Mouse (Mus musculus) intestine, postnatal 0 days (tissue): ENCODE measurements around the gene Spink8. TPM values are rescaled to one million over a fixed set of nuclear protein-coding genes. Genes with fewer than 3 reads are reported as not detected.

Source experiments
- ATAC-seq: fragments of 200-750 bp; cut with Nextera tagmentation; 2 replicates; pipeline ENCODE4 v1.8.0; 2017; ENCODE audit warnings: mild to moderate bottlenecking, moderate TSS enrichment, moderate library complexity
- H3K27ac ChIP-seq: fragments of 300-500 bp; sonication (generic); 2 replicates; pipeline ENCODE4 v1.5.1; 2014; ENCODE audit warnings: mild to moderate bottlenecking, low read depth, low read length, moderate library complexity
- H3K27me3 ChIP-seq: fragments of 300-500 bp; sonication (generic); replicated peaks from 2 replicates; pipeline ENCODE4 v1.6.1; 2014; ENCODE audit warnings: low read length, mixed read lengths; ENCODE audit not compliant: control insufficient read depth, insufficient read depth
- H3K36me3 ChIP-seq: fragments of 300-500 bp; sonication (generic); 2 replicates; pipeline ENCODE4 v1.6.1; 2014; ENCODE audit warnings: mild to moderate bottlenecking, moderate library complexity; ENCODE audit not compliant: control insufficient read depth, insufficient read depth
- H3K4me1 ChIP-seq: fragments of 300-500 bp; sonication (generic); replicated peaks from 2 replicates; pipeline ENCODE4 v1.6.1; 2014; ENCODE audit warnings: antibody characterized with exemption, low read length, mixed read lengths; ENCODE audit not compliant: control insufficient read depth, insufficient read depth
- H3K4me2 ChIP-seq: fragments of 300-500 bp; sonication (generic); replicated peaks from 2 replicates; pipeline ENCODE4 v1.6.1; 2014; ENCODE audit warnings: low read depth, mild to moderate bottlenecking, moderate library complexity
- H3K4me3 ChIP-seq: fragments of 300-500 bp; sonication (generic); 2 replicates; pipeline ENCODE4 v1.5.1; 2014; ENCODE audit warnings: low read depth, low read length
- H3K9ac ChIP-seq: fragments of 300-500 bp; sonication (generic); 2 replicates; pipeline ENCODE4 v1.6.1; 2014; ENCODE audit warnings: mild to moderate bottlenecking, low read depth, low read length
- H3K9me3 ChIP-seq: fragments of 300-500 bp; sonication (generic); 2 replicates; pipeline ENCODE4 v1.6.1; 2016; ENCODE audit warnings: mixed run types; ENCODE audit not compliant: control insufficient read depth
- CTCF ChIP-seq: sonication (generic); IDR thresholded peaks from 2 replicates; pipeline ENCODE4 v1.5.1; 2016; ENCODE audit warnings: low read depth, mild to moderate bottlenecking, control low read depth, antibody characterized with exemption, moderate library complexity
- WGBS: fragments of 180-500 bp; shearing (Covaris S2); extraction: QIAGEN DNeasy Blood & Tissue Kit; methylation state at CpG from one replicate; pipeline ENCODE4 v1.1.7; 2014; 5-methylcytosine and 5-hydroxymethylcytosine counted together
- polyA plus RNA-seq: library from polyadenylated mRNA; unstranded; fragments of >200 nt; fragmentation: Nextera tagmentation; extraction: Ambion mirVana; gene quantifications from 2 replicates; pipeline ENCODE4 v1.2.1, GENCODE M21; 2015

The Spink8 gene
- polyA plus RNA-seq, 1 experiment from 2014 or later = 3.0 TPM

DNA sequence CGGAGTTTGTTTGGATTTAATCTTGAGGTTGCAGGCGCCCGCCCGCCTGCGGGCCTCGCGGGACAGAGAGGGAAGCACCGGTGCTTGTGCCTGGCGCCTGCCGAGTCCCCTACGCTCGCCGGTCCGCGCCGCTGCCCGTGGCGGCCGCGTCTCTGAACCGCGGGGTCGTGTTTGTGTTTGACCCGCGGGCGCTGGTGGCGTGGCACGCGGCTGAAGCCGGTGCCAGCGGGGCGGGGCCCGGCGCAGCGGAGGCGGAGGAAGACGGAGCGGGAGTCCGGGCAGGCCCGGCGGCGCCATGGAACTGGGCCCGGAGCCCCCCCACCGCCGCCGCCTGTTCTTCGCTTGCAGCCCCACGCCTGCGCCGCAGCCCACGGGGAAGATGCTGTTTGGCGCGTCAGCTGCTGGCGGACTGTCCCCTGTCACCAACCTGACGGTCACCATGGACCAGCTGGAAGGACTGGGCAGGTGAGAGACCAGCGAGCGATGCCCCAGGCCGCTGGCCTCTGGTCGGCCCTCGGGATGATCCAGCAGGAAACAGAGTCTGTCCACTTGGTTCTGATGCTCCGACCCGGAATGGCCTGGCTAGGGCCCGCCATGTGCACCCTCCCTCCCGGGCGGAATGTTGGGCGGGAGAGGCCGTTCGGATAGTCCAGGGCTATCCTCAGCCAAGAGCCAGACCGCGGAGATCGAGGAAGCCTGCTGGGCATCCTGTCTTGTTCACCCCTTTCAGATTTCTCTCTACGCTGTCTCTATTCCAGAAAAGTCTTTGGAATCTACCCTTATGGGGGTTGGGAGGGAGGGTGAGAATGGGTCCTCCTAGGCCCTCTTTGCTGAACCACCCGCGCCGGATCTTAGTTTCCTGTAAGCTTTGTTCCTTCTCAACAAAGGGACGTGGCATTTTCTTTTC, 63.9 kb downstream of the Spink8 start:
- WGBS = under 1% methylated on average over 75 of the region's 76 CpGs

More for the DNA sequence above, 63.9 kb downstream of the Spink8 start:
- Histone ChIP-seq H3K36me3 (peaks cover 13% of the 10 kb centered on the region), H3K4me2 (peak overlapping the region; percentile 78), H3K9me3 (no peaks in the 10 kb centered on the region), H3K27ac (peak overlapping the region; percentile 92), H3K4me3 (peak overlapping the region; percentile 87), H3K9ac (peak overlapping the region; percentile 78), H3K27me3 (no peaks in the 10 kb centered on the region), H3K4me1 (0 out of 2 replicates have a peak, but pooled peaks cover 4% of the 10 kb centered on the region)
- ATAC-seq = peak; percentile 43
- TF ChIP-seq CTCF = no peak

Other genes with a start within 250 kb of the Spink8 start
- not detected in 2 replicates for gene Fbxw15, start 244.0 kb upstream of the Spink8 start, polyA plus RNA-seq
- not detected in 2 replicates for gene Fbxw24, start 186.2 kb upstream of the Spink8 start, polyA plus RNA-seq
- not detected in 2 replicates for gene Fbxw25, start 147.6 kb upstream of the Spink8 start, polyA plus RNA-seq
- gene Fbxw18, start 109.6 kb upstream of the Spink8 start, polyA plus RNA-seq = not detected in 2 replicates
- not detected in 2 replicates for gene Fbxw26, start 66.2 kb upstream of the Spink8 start, polyA plus RNA-seq
- not detected in 2 replicates for gene Fbxw27, start 21.6 kb upstream of the Spink8 start, polyA plus RNA-seq
- gene Nme6, start 20.5 kb downstream of the Spink8 start, polyA plus RNA-seq = 54.6 and 58.0 TPM in 2 replicates
- 1.3 TPM in 2 replicates for gene Camp, start 37.3 kb downstream of the Spink8 start, polyA plus RNA-seq
- 21.3 and 25.9 TPM in 2 replicates for gene Cdc25a, start 63.3 kb downstream of the Spink8 start, polyA plus RNA-seq
- gene Map4, start 119.2 kb downstream of the Spink8 start, polyA plus RNA-seq = 26.0 and 28.4 TPM in 2 replicates